Mouse (Mus musculus) midbrain, embryonic 14.5 days (tissue): Measurements from ENCODE around the gene Utrn. TPM values are rescaled to one million over a fixed set of nuclear protein-coding genes. Genes with fewer than 3 reads are reported as not detected.

ENCODE experiments used
- ATAC-seq: fragments of 200-750 bp; cut with Nextera tagmentation; 2 replicates; pipeline ENCODE4 v1.8.0; 2017; ENCODE audit warnings: moderate number of reproducible peaks, moderate library complexity; ENCODE audit not compliant: low FRiP score, low TSS enrichment
- DNase-seq: peaks from one replicate; pipeline ENCODE4 v3.0.0-alpha.2; 2015
- H3K27ac ChIP-seq: fragments of 300-500 bp; sonication (generic); replicated peaks from 2 replicates; pipeline ENCODE4 v1.5.1; 2014; ENCODE audit warnings: mild to moderate bottlenecking, low read depth, low read length, moderate library complexity
- H3K27me3 ChIP-seq: fragments of 300-500 bp; sonication (generic); 2 replicates; pipeline ENCODE4 v1.6.1; 2014; ENCODE audit warnings: low read length, control low read depth, mixed read lengths; ENCODE audit not compliant: control insufficient read depth, insufficient read depth
- H3K36me3 ChIP-seq: fragments of 300-500 bp; sonication (generic); 2 replicates; pipeline ENCODE4 v1.6.1; 2014; ENCODE audit warnings: low read length, control low read depth; ENCODE audit not compliant: control insufficient read depth, insufficient read depth
- H3K4me1 ChIP-seq: fragments of 300-500 bp; sonication (generic); 2 replicates; pipeline ENCODE4 v1.6.1; 2014; ENCODE audit warnings: mild to moderate bottlenecking, antibody characterized with exemption, low read length, control low read depth; ENCODE audit not compliant: control insufficient read depth, insufficient read depth
- H3K4me2 ChIP-seq: fragments of 300-500 bp; sonication (generic); 2 replicates; pipeline ENCODE4 v1.6.1; 2014; ENCODE audit warnings: mild to moderate bottlenecking, low read length, moderate library complexity
- H3K4me3 ChIP-seq: fragments of 300-500 bp; sonication (generic); replicated peaks from 2 replicates; pipeline ENCODE4 v1.5.1; 2014; ENCODE audit warnings: low read depth, low read length
- H3K9ac ChIP-seq: fragments of 300-500 bp; sonication (generic); replicated peaks from 2 replicates; pipeline ENCODE4 v1.6.1; 2014; ENCODE audit warnings: mild to moderate bottlenecking, low read length, moderate library complexity
- H3K9me3 ChIP-seq: fragments of 300-500 bp; sonication (generic); 2 replicates; pipeline ENCODE4 v1.6.1; 2016; ENCODE audit warnings: low read length, control low read depth, mixed read lengths; ENCODE audit not compliant: control insufficient read depth
- WGBS: fragments of 180-500 bp; shearing (Covaris S2); extraction: QIAGEN DNeasy Blood & Tissue Kit; methylation state at CpG from one replicate; pipeline ENCODE4 v1.1.7; 2014; 5-methylcytosine and 5-hydroxymethylcytosine counted together
- polyA plus RNA-seq: library from polyadenylated mRNA; unstranded; fragments of >200 nt; fragmentation: Nextera tagmentation; extraction: Ambion mirVana; gene quantifications from 2 replicates; pipeline ENCODE4 v1.2.1, GENCODE M21; 2014

The Utrn gene
- polyA plus RNA-seq, 1 experiment from 2014 or later = 19.1 TPM

DNA sequence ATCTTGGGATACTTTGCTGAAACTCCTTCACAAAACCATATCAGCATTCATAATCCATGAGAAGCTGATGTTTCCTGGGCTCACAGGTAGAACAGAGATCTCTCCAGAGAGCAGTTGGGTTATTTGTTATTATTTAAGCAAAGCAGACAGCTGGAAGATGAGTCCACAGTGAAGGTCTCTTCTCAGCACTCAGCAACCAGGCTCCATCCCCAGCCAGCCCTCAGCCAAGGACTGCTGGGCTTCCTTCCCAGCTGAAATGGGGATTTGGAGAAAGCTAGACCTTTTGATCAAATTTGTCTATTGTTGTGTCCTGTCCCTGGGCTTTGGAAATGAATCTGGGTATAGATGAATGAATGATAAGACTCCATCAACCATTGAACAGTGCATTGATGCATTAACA lies 276.1 kb downstream of the Utrn start:
- Histone ChIP-seq H3K9ac (no peak overlapping the region), H3K27ac (no peak overlapping the region), H3K4me3 (no peak overlapping the region), H3K27me3 (no peaks in the 10 kb centered on the region), H3K4me1 (no peaks in the 10 kb centered on the region), H3K36me3 (no peaks in the 10 kb centered on the region), H3K4me2 (no peak overlapping the region), H3K9me3 (no peaks in the 10 kb centered on the region)
- DNase-seq (no peak), ATAC-seq (no peak)

DNA sequence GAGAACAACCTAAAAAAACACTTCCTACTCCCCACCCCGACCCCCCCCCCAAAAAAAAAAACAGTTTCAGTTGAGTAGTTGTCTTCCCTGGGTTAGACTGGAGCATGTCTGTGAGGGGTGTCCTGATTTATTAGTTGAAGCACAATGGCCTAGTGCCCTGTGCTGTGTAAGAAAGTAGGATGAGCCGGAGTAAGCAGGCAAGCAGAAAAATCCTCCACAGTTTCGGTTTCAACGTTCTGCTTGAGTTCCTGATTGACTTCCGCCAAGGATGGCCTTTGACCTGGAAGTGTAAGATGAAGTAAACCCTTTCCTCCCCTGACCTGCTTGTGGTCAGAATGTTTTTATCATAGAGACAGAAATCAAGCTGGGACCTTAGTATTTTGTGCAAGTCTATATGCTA lies 277.2 kb downstream of the Utrn start:
- Histone ChIP-seq H3K4me1 (no peaks in the 10 kb centered on the region), H3K4me2 (no peak overlapping the region), H3K36me3 (no peaks in the 10 kb centered on the region), H3K27me3 (no peaks in the 10 kb centered on the region), H3K27ac (no peak overlapping the region), H3K9me3 (no peaks in the 10 kb centered on the region), H3K9ac (no peak overlapping the region), H3K4me3 (no peak overlapping the region)
- no peak for ATAC-seq
- WGBS = 54% methylated on average over 5 of the region's 5 CpGs
- DNase-seq = no peak

DNA sequence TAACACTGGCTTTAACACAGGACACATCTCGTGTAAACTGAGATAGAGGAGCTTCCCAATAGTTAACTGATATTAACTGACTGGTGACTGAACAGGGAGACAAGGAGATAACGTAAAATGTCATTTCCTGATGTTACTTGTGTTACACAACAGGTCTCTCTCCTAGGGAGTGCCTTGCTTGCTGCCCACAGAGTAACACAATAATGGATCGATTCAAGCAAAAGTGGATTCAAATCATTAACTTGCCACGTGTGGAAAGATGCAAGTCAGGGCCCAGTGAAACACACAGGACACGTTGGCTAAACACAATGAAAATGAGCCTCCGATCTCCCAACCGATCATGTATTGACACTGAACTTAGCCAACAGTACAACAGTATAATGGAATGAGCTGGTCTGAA lies 281.1 kb downstream of the Utrn start:
- no peak overlapping the region for H3K4me3 ChIP-seq
- H3K27me3 ChIP-seq = no peaks in the 10 kb centered on the region
- H3K4me1 ChIP-seq = no peaks in the 10 kb centered on the region
- ATAC-seq (no peak), DNase-seq (no peak)
- H3K36me3 ChIP-seq = no peaks in the 10 kb centered on the region
- H3K27ac ChIP-seq = no peak overlapping the region
- no peaks in the 10 kb centered on the region for H3K9me3 ChIP-seq
- no peak overlapping the region for H3K9ac ChIP-seq
- no peak overlapping the region for H3K4me2 ChIP-seq
- 85% methylated on average over 7 of the region's 7 CpGs for WGBS

DNA sequence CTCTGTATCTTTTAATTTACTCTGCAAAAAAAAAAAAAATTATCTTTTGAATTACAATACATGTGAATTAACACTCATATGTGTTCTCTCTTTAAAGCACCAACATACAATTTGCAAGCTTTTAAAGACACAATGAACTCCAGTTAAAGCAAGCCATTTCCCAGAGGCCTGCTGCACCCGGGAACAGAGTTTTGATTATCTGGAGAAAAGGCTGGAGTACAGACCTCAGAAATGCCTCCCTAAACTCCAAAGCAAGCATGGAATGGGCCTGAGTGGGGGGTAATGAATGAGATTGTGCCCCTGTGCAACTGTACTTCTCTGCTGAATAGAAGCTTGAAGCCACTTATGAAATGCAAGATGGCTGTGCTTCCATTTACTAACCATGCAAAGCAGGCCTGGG lies 281.8 kb downstream of the Utrn start:
- no peak overlapping the region for H3K9ac ChIP-seq
- H3K9me3 ChIP-seq = no peaks in the 10 kb centered on the region
- H3K27me3 ChIP-seq = no peaks in the 10 kb centered on the region
- DNase-seq (no peak), ATAC-seq (no peak)
- H3K4me2 ChIP-seq = no peak overlapping the region
- no peak overlapping the region for H3K27ac ChIP-seq
- WGBS = 59% methylated on average over 1 of the region's 1 CpGs
- no peaks in the 10 kb centered on the region for H3K4me1 ChIP-seq
- H3K36me3 ChIP-seq = no peaks in the 10 kb centered on the region
- H3K4me3 ChIP-seq = no peak overlapping the region

DNA sequence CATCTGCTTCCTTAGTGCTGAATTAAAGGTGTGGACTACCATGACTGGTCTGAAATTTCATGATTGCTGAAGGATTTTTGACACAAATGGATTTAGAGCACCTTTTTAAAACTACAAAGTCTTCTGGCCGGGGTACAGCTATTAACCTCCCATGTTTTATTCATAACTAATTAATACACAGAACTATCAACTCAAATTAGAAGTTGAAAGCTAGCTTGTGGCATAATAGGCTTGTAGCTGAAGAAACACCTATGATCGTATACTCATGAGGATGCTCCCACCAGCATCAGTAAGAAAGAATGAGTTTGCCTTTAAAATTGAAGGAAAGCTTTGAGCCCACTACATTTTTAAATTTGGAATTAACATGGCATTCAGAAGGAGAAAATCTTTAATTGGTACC lies 282.3 kb downstream of the Utrn start:
- no peak overlapping the region for H3K4me2 ChIP-seq
- WGBS = 64% methylated on average over 2 of the region's 2 CpGs
- no peak for ATAC-seq
- no peak overlapping the region for H3K9ac ChIP-seq
- no peaks in the 10 kb centered on the region for H3K27me3 ChIP-seq
- H3K9me3 ChIP-seq = no peaks in the 10 kb centered on the region
- H3K36me3 ChIP-seq = no peaks in the 10 kb centered on the region
- no peak overlapping the region for H3K4me3 ChIP-seq
- no peak for DNase-seq
- no peak overlapping the region for H3K27ac ChIP-seq
- H3K4me1 ChIP-seq = no peaks in the 10 kb centered on the region

DNA sequence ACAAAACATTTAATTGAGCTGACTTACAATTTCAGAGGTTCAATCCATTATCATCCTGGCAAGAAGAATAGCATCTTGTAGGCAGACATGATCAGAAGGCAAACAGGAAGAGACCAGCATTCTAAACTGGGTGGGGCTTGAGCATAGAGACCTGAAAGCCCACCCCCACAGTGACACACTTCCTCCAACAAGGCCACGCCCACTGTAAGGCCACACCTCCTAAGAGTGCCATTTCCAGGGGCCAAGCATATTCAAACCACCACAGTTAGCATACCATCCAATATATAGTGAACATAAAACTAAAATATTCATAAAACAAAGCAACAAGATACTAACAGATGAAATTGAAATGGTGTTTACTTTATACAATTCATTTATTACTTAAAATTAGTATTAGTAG lies 283.0 kb downstream of the Utrn start:
- ATAC-seq (no peak), DNase-seq (no peak)
- Histone ChIP-seq H3K4me3 (no peak overlapping the region), H3K9ac (no peak overlapping the region), H3K27me3 (no peaks in the 10 kb centered on the region), H3K4me1 (no peaks in the 10 kb centered on the region), H3K4me2 (no peak overlapping the region), H3K36me3 (no peaks in the 10 kb centered on the region), H3K9me3 (no peaks in the 10 kb centered on the region), H3K27ac (no peak overlapping the region)
- WGBS = 88% methylated on average over 1 of the region's 1 CpGs

DNA sequence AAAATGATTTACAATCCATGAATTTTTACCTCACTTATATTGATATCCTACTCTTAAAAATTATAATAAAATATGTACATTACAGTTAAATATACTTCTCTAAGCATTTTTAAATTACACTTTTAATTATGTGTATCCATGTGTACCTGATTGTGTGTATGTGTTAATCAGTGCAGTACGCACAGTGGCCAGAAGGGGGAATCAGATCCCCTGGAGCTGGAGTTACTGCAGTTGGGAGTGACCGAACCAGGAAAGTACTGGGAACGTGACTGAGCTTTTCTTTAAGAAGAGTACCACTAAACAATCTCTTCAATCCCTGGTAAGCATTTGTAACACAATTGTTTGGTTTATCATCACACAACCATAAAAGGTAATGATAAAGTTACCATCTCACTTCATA lies 285.7 kb downstream of the Utrn start:
- no peaks in the 10 kb centered on the region for H3K36me3 ChIP-seq
- DNase-seq = no peak
- H3K4me2 ChIP-seq = no peak overlapping the region
- WGBS = 94% methylated on average over 3 of the region's 3 CpGs
- no peaks in the 10 kb centered on the region for H3K4me1 ChIP-seq
- H3K27ac ChIP-seq = no peak overlapping the region
- H3K9ac ChIP-seq = no peak overlapping the region
- ATAC-seq = no peak
- H3K4me3 ChIP-seq = no peak overlapping the region
- no peaks in the 10 kb centered on the region for H3K9me3 ChIP-seq
- no peaks in the 10 kb centered on the region for H3K27me3 ChIP-seq

DNA sequence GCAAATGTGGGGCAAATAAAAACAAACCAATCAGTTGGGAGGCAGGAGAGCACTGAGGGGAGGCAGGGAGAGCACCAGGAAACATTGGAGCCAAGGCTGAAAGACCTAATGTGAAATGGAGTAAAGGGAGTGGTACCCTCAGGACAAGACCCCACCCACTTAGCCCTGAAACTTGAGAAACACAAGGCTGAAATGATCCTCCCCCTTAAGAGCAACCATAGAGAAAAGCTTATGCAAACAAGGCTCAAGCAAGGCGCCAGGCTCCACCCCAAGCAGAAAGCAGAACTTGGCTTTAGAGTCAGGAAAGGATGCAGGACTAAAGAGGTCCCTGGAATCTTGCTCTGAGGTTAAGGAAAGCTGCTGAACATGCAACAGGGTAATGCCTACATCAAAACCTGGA lies 290.1 kb downstream of the Utrn start:
- Histone ChIP-seq H3K27me3 (no peaks in the 10 kb centered on the region), H3K27ac (no peak overlapping the region), H3K36me3 (no peaks in the 10 kb centered on the region), H3K4me3 (no peak overlapping the region), H3K9ac (no peak overlapping the region), H3K4me1 (peaks cover 5% of the 10 kb centered on the region; the same call in 1 of the 2 replicates), H3K4me2 (no peak overlapping the region), H3K9me3 (no peaks in the 10 kb centered on the region)
- DNase-seq (no peak), ATAC-seq (no peak)
- 11% methylated on average over 1 of the region's 1 CpGs for WGBS

DNA sequence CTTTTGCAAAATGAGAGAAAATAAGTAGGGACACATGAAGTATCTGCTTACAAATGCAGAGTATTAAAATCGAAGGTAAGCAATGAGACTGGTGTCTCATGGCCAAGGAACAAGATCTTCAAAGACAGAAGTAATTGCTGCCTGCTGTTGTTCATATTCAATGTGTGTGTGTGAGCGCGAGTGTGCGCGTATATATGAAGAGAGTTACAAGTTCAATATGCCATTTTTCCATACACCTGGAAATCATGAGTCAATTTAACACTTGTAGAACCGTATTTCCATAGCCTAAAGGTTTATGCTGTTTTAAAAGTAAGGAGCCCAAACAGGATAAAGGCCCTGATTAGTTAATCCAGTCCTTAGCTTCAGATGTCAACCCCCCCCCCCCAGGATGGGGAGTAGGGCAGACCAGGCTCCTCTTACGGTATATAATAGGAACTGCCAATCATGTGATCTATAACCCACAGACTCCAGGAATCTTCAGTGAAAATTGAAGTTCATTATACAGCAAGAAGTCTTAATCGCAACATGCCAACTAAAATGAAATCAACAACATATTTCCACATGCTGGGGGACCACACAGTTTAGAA lies 293.2 kb downstream of the Utrn start:
- DNase-seq (no peak), ATAC-seq (no peak)
- Histone ChIP-seq H3K27ac (no peak overlapping the region), H3K36me3 (no peaks in the 10 kb centered on the region), H3K4me1 (peaks cover 10% of the 10 kb centered on the region; the same call in 1 of the 2 replicates), H3K4me3 (no peak overlapping the region), H3K9me3 (no peaks in the 10 kb centered on the region), H3K27me3 (no peaks in the 10 kb centered on the region), H3K4me2 (no peak overlapping the region), H3K9ac (no peak overlapping the region)
- 75% methylated on average over 8 of the region's 8 CpGs for WGBS
